25 mouse cellular contexts compared by ENCODE assay signal in the genomic region with DNA sequence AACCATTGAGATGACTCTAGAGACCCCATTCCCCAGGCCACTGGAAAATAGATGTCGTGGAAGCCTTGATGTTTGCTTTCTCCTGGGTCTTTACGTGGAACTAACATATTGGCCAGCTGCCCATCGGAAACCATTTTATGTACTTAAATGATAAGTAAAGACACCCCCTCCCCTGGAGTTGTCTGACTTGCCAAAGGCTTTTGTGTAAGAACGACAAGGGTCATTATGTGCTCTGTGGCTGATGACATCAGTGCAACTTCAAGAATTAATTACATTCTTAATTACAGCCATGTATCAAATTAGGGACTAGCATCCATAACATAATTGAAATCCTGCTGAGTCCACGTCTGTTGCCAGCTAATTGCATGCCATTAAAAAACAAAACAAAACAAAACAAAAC. TPM values are rescaled to one million over a fixed set of nuclear protein-coding genes. Genes with fewer than 3 reads are reported as not detected.
"Had no signal": no experiment of that assay in that cellular context is flagged by ENCODE, and none has a peak within 500 bp of the region (broad histone marks: within the 10 kb centered on the region; RNA-seq: fewer than 3 reads in every experiment).

No protein-coding gene starts in this region.

- ATAC-seq: intestine, embryonic 16.5 days; liver, embryonic 12.5 days had no signal

- H3K27me3 ChIP-seq: heart, embryonic 13.5 days; heart, embryonic 15.5 days; hindbrain, embryonic 15.5 days; kidney, embryonic 15.5 days; limb, embryonic 13.5 days; limb, embryonic 15.5 days; liver, embryonic 12.5 days had no signal

- H3K4me3 ChIP-seq: heart, adult 2 months; heart, embryonic 13.5 days; heart, embryonic 15.5 days; hindbrain, embryonic 13.5 days; hindbrain, embryonic 15.5 days; kidney, embryonic 15.5 days; limb, embryonic 13.5 days; limb, embryonic 15.5 days; liver, embryonic 12.5 days had no signal

- H3K4me1 ChIP-seq: liver, embryonic 12.5 days had no signal

- H3K9ac ChIP-seq: heart, embryonic 13.5 days; heart, embryonic 15.5 days; hindbrain, embryonic 13.5 days; hindbrain, embryonic 15.5 days; kidney, embryonic 15.5 days; limb, embryonic 13.5 days; limb, embryonic 15.5 days; liver, embryonic 12.5 days had no signal

- H3K9me3 ChIP-seq: heart, embryonic 15.5 days; hindbrain, embryonic 13.5 days; hindbrain, embryonic 15.5 days; kidney, embryonic 15.5 days; limb, embryonic 13.5 days; limb, embryonic 15.5 days; liver, embryonic 12.5 days had no signal

- H3K4me2 ChIP-seq: heart, embryonic 11.5 days; heart, embryonic 13.5 days; heart, embryonic 15.5 days; hindbrain, embryonic 13.5 days; hindbrain, embryonic 15.5 days; kidney, embryonic 15.5 days; limb, embryonic 13.5 days; limb, embryonic 15.5 days; liver, embryonic 12.5 days had no signal

- DNase-seq: gastrocnemius, postnatal 14 days; gastrocnemius, postnatal 36 days; heart, adult 2 months; heart, postnatal 14 days; heart, postnatal 36 days; kidney, adult 11 months; kidney, adult 2 months; kidney, adult 9 months; kidney, postnatal 14 days; kidney, postnatal 36 days; layer of hippocampus, adult 9-11 months; layer of hippocampus, postnatal 36 days; left cerebral cortex, postnatal 4 days had no signal

- H3K36me3 ChIP-seq: heart, embryonic 13.5 days; heart, embryonic 15.5 days; hindbrain, embryonic 13.5 days; hindbrain, embryonic 15.5 days; kidney, embryonic 15.5 days; limb, embryonic 13.5 days; limb, embryonic 15.5 days; liver, embryonic 12.5 days had no signal

- H3K27ac ChIP-seq: heart, adult 2 months; heart, embryonic 13.5 days; heart, embryonic 15.5 days; hindbrain, embryonic 13.5 days; hindbrain, embryonic 15.5 days; kidney, embryonic 15.5 days; kidney, postnatal 0 days; limb, embryonic 13.5 days; limb, embryonic 15.5 days; liver, embryonic 12.5 days had no signal

RNA-seq across cellular contexts. Expression of a gene that starts 45.3 kb away (rescaled TPM):
- polyA plus RNA-seq: liver, adult 2 months had no signal
